Mouse (Mus musculus) ovary, postnatal 14 days (tissue): Measurements from ENCODE around the gene Fam187b.
A peak's percentile ranks its signal among the peaks of the same experiment; 100 is the strongest.

Source experiments
- DNase-seq: peaks from one replicate; pipeline ENCODE4 v3.0.0; 2022; ENCODE audit warnings: low spot score

Gene Fam187b

DNA sequence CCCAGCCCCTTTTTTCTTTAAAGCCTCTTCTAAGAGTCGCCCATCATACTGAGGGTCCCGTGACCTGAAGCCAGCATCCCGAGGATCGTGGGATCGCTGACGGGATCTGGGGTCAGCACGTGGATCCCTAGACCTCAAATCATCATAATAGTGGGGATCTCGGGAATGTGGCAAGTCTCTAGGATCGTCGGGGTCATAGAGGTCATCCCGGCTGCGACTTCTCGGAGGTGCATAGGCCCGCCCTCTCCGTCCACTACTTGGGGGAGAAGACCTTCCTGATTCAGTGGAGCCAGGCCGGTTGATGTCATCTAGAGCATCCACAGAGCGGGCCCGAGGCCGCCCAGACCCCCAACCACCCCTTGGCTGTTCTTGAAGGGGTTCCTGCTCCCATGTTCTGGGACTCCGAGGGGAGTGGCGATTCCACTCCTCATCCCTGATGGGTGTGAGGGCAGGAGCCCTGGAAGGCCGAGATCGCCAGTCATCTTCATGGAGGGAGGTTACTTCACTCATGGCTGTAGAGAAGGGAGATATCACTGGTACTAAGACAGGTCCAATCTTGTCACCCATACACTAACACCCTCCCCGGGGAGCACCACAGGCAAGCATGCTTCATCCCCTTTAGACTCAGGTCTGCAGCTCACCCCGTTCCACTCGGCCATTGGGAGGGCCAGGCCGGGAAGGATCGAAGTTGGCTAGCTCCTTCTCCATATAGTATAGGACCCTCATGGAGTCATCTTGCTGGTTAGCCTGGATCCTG is 15.3 kb upstream of the Fam187b start:
- no peak for DNase-seq

DNA sequence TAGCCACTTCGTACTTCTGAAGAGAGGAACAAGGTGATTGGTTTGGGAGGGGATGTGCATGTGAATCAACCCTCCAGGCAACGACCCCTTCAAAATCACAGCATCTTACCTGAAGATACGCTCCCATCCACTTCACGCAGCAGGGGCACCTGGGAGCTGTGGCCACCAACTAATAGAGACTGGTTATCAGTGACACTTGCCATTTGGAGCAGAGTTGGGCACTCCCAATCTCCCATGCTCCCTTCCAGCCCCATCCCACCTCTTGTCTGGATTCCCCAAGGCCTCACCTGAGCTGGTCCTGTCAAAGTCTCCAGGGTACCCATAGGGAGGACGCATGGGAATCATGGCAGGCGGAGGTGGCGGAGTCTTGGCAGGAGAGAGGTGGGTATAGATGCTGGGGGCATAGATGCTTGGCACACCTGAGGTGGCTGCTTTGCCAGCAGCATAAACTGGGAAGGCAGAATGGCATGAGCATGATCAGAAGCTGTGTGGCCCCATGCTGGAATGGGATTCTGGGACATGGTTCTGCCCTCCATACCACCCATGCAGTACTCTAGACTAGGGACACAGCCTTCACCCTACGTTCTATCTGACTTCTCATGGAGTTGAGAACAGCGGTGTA is 14.6 kb upstream of the Fam187b start:
- DNase-seq, result no peak

DNA sequence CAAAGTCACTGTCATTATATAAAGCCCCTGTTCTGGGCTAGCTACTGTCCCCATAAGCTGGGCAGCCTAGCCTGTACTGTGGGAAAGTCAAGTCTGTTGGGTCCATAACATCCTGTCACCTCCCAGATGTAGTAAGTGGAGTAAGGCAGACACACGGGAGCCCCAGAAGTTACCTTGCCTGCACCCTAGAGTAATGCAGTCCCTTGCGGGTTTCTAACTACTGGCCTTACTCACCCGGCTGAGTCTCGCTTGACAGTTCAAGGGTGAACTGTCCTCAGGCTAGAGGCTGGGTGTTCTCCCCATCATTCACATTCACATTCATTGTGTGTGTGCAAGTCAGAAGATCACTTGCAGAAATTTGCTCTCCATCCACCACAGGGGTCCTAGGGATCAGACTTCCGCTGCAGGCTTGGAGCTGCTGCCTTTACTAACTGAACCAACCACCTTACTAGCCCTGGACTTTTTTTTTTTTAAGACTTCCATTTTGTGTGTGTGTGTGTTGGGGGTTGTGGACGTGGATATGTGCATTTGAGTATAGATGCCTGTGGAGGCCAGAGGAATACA is 13.7 kb upstream of the Fam187b start:
- DNase-seq, result no peak

GRCm38 (mm10) chr7:30962862-30963261 is 10.7 kb upstream of the Fam187b start:
- no peak for DNase-seq

- no peak for DNase-seq
Observed at GRCm38 (mm10) chr7:30964366-30964765, 9.2 kb upstream of the Fam187b start.

DNA sequence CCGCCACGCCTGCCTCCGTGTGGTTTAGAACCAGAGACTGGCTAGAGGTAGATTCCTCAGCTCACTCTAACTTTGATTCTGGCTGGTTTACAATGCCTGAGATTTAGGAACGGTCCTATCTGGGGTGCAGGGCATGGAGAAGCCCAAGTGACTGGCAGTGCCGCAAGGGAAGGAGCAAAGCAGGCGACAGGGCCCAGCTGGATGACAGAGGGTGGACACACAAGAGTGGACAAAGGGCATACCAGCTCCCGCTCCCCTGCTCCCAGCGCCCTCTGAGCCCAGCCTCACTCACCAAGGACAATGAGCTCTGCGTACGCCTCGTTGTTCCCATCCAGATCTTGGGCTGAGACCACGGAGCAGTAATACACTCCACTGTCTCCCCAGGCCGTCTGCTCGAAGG is 7.9 kb upstream of the Fam187b start:
- no peak for DNase-seq

- DNase-seq, result no peak
Observed at GRCm38 (mm10) chr7:30966657-30967056, 6.9 kb upstream of the Fam187b start.

GRCm38 (mm10) chr7:30968611-30969010 is 5.0 kb upstream of the Fam187b start:
- no peak for DNase-seq

DNA sequence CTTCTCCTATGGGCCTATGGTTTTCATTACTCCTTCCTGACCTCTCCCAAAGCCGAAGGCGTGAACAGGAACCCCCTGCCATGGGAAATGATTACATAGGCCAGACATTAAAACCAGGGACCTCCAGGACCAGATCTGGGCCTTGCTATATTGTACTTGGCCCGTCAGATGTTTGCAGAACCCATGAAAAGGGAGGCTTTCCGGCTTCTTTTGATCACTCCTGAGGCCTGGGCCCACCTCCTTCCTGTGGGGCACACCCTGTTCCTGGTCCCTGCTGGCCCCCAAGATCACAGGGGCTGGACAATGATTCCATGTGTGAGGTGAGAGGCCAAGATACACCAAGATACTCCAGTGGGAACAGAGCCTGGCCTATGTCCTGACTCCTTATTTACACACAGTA is 4.4 kb upstream of the Fam187b start:
- DNase-seq, result no peak

DNA sequence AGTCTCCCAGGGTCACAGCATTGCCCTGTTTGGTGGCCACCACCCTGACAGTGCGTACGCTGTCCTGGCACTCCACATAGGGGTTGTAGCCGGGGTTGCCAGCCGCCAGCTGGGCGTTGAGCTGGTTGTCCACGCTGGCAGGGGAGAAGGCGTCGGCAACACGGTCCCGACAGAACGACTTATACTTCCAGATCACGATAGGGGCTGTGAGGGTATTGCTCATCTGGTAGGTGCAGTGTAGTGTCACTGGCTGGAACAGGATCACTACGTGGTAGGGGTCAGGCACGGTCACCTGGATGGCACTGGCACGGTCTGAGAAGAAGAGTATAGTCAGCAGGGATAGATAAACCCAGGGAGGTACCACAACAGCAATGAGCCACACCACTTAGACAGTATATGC is 1.7 kb upstream of the Fam187b start:
- DNase-seq, result no peak

- no peak for DNase-seq
Observed at GRCm38 (mm10) chr7:30972426-30973250, 952 bp upstream of the Fam187b start.

GRCm38 (mm10) chr7:30973251-30973500 is 414 bp upstream of the Fam187b start, which contains the start of gene Lsr:
Lsr (minus strand) TSS chr7:30973464.
- no peak for DNase-seq

- no peak for DNase-seq
Observed at GRCm38 (mm10) chr7:30981703-30982102, 8.1 kb downstream of the Fam187b start.

DNA sequence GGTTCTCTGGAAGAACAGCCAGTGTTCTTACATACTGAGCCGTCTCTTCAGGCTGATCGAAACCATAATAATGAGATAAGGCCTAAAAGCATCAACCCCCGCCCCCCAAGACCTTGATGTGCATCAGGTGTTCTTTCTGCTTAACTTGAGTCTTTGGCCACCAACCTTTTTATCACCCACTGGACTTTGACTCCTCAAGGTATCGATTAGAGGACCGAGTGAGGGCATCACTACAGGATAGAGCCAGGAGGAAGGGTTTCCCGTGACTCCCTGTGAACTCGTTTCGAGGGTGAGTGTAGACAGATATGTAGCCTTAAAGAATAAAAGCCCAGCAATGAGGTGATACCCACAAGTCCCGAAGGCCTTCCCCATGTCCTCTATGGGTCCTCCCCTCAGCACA is 11.8 kb downstream of the Fam187b start:
- DNase-seq, result no peak

- DNase-seq, result no peak
Observed at GRCm38 (mm10) chr7:30988519-30989162, 15.1 kb downstream of the Fam187b start.

DNA sequence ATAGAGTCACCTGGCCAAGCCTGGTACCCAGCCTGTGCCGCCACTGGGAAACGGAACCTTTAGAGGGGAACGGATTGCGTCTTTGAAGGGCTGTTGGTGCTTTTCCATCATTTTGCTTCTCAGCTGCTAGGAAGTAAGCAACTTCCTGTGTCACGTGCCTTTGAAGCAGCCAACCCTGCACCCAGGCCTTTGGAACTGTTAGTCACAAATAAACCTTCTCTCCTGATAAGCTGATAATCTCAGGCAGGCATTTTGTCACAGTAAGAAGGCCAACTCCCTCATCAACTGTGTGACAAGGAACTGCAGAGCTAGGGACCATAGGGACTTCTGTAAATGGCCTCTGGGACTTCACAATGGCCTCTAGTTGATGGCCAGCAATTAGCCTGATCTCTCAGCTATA is 18.6 kb downstream of the Fam187b start:
- no peak for DNase-seq

GRCm38 (mm10) chr7:30993986-30994385 is 20.4 kb downstream of the Fam187b start:
- no peak for DNase-seq

GRCm38 (mm10) chr7:30996491-30996890 is 22.9 kb downstream of the Fam187b start:
- DNase-seq, result no peak

DNA sequence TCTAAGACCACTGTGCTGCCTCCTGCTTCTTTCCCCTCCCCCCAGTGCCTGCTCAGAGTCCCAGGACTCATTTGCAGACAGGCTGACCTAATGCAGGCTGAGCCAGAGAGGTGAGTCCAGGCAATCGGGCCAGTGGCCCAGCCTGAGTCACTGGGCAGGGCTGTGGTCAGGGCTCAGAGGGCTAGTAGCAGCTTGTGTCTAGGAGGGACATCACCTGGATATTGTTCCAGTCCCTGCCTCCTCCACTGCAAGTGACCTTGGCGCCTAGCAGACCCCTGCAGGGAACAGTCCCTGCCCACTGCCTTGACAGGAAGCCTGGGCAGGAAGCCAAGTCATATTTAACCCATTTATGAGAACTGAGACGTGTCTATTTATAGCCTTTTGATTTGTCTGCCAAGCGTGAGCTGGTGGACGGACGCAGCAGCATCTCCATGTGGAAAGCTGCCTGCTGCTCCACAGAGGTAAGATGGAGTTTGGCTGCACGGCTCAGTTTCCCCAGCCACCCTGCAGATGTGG is 27.0 kb downstream of the Fam187b start:
- peak; percentile 33 for DNase-seq

- DNase-seq, result no peak
Observed at GRCm38 (mm10) chr7:31002650-31003049, 29.1 kb downstream of the Fam187b start.

GRCm38 (mm10) chr7:31007775-31008174 is 34.2 kb downstream of the Fam187b start:
- DNase-seq, result no peak

- DNase-seq, result no peak
Observed at GRCm38 (mm10) chr7:31008175-31008574, 34.6 kb downstream of the Fam187b start.
